Mouse (Mus musculus): ENCODE data around the gene Senp3. TPM values are rescaled to one million over a fixed set of nuclear protein-coding genes. Genes with fewer than 3 reads are reported as not detected.
"Not testable (repeated sequence)": the region's sequence is repeated elsewhere in the genome, so short reads cannot be mapped to it uniquely, and the experiment has no call there.

The Senp3 gene
- 97.8 and 115 TPM in 2 replicates for polyA plus RNA-seq (2016; fragmentation: Nextera tagmentation; extraction: Ambion mirVana)

- no peaks in the 10 kb centered on the region for H3K9me3 ChIP-seq
- peak; percentile 95 for ATAC-seq (ENCODE audit: low FRiP score, low read depth)
- WGBS = under 1% methylated on average over 80 of the region's 80 CpGs
- peak within 1 kb of the TSS; percentile 81 for H3K9ac ChIP-seq
- H3K36me3 ChIP-seq = peaks cover 34% of the 10 kb centered on the region
- peak within 1 kb of the TSS; percentile 48 for H3K27ac ChIP-seq
- H3K27me3 ChIP-seq (replicated peaks) = no peaks in the 10 kb centered on the region
- H3K4me1 ChIP-seq = peaks cover 23% of the 10 kb centered on the region
- peak within 1 kb of the TSS; percentile 94 for H3K4me2 ChIP-seq (replicated peaks)
- peak within 1 kb of the TSS; percentile 81 for H3K4me3 ChIP-seq
These were observed at the start of gene Senp3 for GRCm38 (mm10) chr11:69681314-69682208. Senp3 (minus strand) TSS chr11:69682084.

- H3K4me2 ChIP-seq (replicated peaks); ATAC-seq (ENCODE audit: low FRiP score, low read depth); H3K9me3 ChIP-seq; H3K27me3 ChIP-seq (replicated peaks); H3K4me3 ChIP-seq; H3K4me1 ChIP-seq; H3K9ac ChIP-seq; H3K27ac ChIP-seq: not testable (repeated sequence)
- peaks cover 31% of the 10 kb centered on the region for H3K36me3 ChIP-seq
- 71% methylated on average over 3 of the region's 3 CpGs for WGBS
These were observed 49.5 kb upstream of the Senp3 start for GRCm38 (mm10) chr11:69731408-69731807.

- no peak overlapping the region for H3K4me2 ChIP-seq (replicated peaks)
- H3K4me3 ChIP-seq = no peak overlapping the region
- no peaks in the 10 kb centered on the region for H3K9me3 ChIP-seq
- 15% methylated on average over 3 of the region's 3 CpGs for WGBS
- peaks cover 8% of the 10 kb centered on the region for H3K36me3 ChIP-seq
- ATAC-seq (ENCODE audit: low FRiP score, low read depth) = no peak
- H3K27me3 ChIP-seq (replicated peaks) = no peaks in the 10 kb centered on the region
- H3K4me1 ChIP-seq = no peaks in the 10 kb centered on the region
- H3K9ac ChIP-seq = no peak overlapping the region
- no peak overlapping the region for H3K27ac ChIP-seq
These were observed 47.2 kb upstream of the Senp3 start for GRCm38 (mm10) chr11:69729063-69729462.

- Histone ChIP-seq H3K9ac (no peak overlapping the region), H3K27me3 (replicated peaks) (no peaks in the 10 kb centered on the region), H3K4me2 (replicated peaks) (no peak overlapping the region), H3K36me3 (no peaks in the 10 kb centered on the region), H3K4me1 (no peaks in the 10 kb centered on the region), H3K4me3 (no peak overlapping the region), H3K9me3 (no peaks in the 10 kb centered on the region), H3K27ac (no peak overlapping the region)
- no peak for ATAC-seq (ENCODE audit: low FRiP score, low read depth)
- 41% methylated on average over 5 of the region's 5 CpGs for WGBS
These were observed 44.1 kb upstream of the Senp3 start for GRCm38 (mm10) chr11:69725951-69726350.

GRCm38 (mm10) chr11:69723074-69723473, 41.2 kb upstream of the Senp3 start:
- Histone ChIP-seq H3K9ac (no peak overlapping the region), H3K4me1 (no peaks in the 10 kb centered on the region), H3K27ac (no peak overlapping the region), H3K4me3 (no peak overlapping the region), H3K9me3 (no peaks in the 10 kb centered on the region), H3K4me2 (replicated peaks) (no peak overlapping the region), H3K36me3 (no peaks in the 10 kb centered on the region), H3K27me3 (replicated peaks) (no peaks in the 10 kb centered on the region)
- no peak for ATAC-seq (ENCODE audit: low FRiP score, low read depth)
- 53% methylated on average over 2 of the region's 2 CpGs for WGBS

GRCm38 (mm10) chr11:69720852-69721251, 39.0 kb upstream of the Senp3 start:
- Histone ChIP-seq H3K27ac (no peak overlapping the region), H3K9me3 (no peaks in the 10 kb centered on the region), H3K4me3 (no peak overlapping the region), H3K36me3 (no peaks in the 10 kb centered on the region), H3K9ac (no peak overlapping the region), H3K4me1 (no peaks in the 10 kb centered on the region), H3K4me2 (replicated peaks) (no peak overlapping the region), H3K27me3 (replicated peaks) (no peaks in the 10 kb centered on the region)
- no peak for ATAC-seq (ENCODE audit: low FRiP score, low read depth)
- 88% methylated on average over 6 of the region's 6 CpGs for WGBS

GRCm38 (mm10) chr11:69719423-69719822, 37.5 kb upstream of the Senp3 start:
- no peak for ATAC-seq (ENCODE audit: low FRiP score, low read depth)
- no peak overlapping the region for H3K4me2 ChIP-seq (replicated peaks)
- no peak overlapping the region for H3K27ac ChIP-seq
- 75% methylated on average over 6 of the region's 6 CpGs for WGBS
- no peaks in the 10 kb centered on the region for H3K36me3 ChIP-seq
- H3K4me3 ChIP-seq = no peak overlapping the region
- H3K4me1 ChIP-seq = no peaks in the 10 kb centered on the region
- 0 out of 2 replicates have a peak, but pooled peaks cover 4% of the 10 kb centered on the region for H3K9me3 ChIP-seq
- H3K9ac ChIP-seq = no peak overlapping the region
- H3K27me3 ChIP-seq (replicated peaks) = no peaks in the 10 kb centered on the region

- Histone ChIP-seq H3K36me3 (no peaks in the 10 kb centered on the region), H3K27ac (no peak overlapping the region), H3K9ac (peak overlapping the region; percentile 23; the same call in 1 of the 2 replicates), H3K27me3 (replicated peaks) (no peaks in the 10 kb centered on the region), H3K4me3 (no peak overlapping the region), H3K4me1 (no peaks in the 10 kb centered on the region), H3K9me3 (0 out of 2 replicates have a peak, but pooled peaks cover 4% of the 10 kb centered on the region), H3K4me2 (replicated peaks) (peak overlapping the region; percentile 24; the same call in 1 of the 2 replicates)
- 41% methylated on average over 15 of the region's 15 CpGs for WGBS
- no peak for ATAC-seq (ENCODE audit: low FRiP score, low read depth)
These were observed 36.8 kb upstream of the Senp3 start for GRCm38 (mm10) chr11:69718661-69719060.

GRCm38 (mm10) chr11:69716953-69717352, 35.1 kb upstream of the Senp3 start:
- Histone ChIP-seq H3K9ac (no peak overlapping the region), H3K36me3 (no peaks in the 10 kb centered on the region), H3K4me2 (replicated peaks) (no peak overlapping the region), H3K4me1 (no peaks in the 10 kb centered on the region), H3K9me3 (0 out of 2 replicates have a peak, but pooled peaks cover 4% of the 10 kb centered on the region), H3K27ac (no peak overlapping the region), H3K4me3 (no peak overlapping the region), H3K27me3 (replicated peaks) (no peaks in the 10 kb centered on the region)
- ATAC-seq (ENCODE audit: low FRiP score, low read depth) = no peak
- 69% methylated on average over 4 of the region's 4 CpGs for WGBS

GRCm38 (mm10) chr11:69715929-69716328, 34.0 kb upstream of the Senp3 start:
- Histone ChIP-seq H3K27me3 (replicated peaks) (no peaks in the 10 kb centered on the region), H3K27ac (no peak overlapping the region), H3K4me1 (no peaks in the 10 kb centered on the region), H3K4me2 (replicated peaks) (no peak overlapping the region), H3K36me3 (no peaks in the 10 kb centered on the region), H3K9ac (no peak overlapping the region), H3K4me3 (no peak overlapping the region), H3K9me3 (0 out of 2 replicates have a peak, but pooled peaks cover 4% of the 10 kb centered on the region)
- ATAC-seq (ENCODE audit: low FRiP score, low read depth) = no peak
- WGBS = 27% methylated on average over 5 of the region's 5 CpGs

- Histone ChIP-seq H3K4me3 (no peak overlapping the region), H3K4me1 (no peaks in the 10 kb centered on the region), H3K4me2 (replicated peaks) (no peak overlapping the region), H3K9me3 (0 out of 2 replicates have a peak, but pooled peaks cover 4% of the 10 kb centered on the region), H3K27me3 (replicated peaks) (no peaks in the 10 kb centered on the region), H3K27ac (no peak overlapping the region), H3K36me3 (no peaks in the 10 kb centered on the region), H3K9ac (no peak overlapping the region)
- 64% methylated on average over 9 of the region's 9 CpGs for WGBS
- ATAC-seq (ENCODE audit: low FRiP score, low read depth) = no peak
These were observed 33.6 kb upstream of the Senp3 start for GRCm38 (mm10) chr11:69715482-69715881.

- Histone ChIP-seq H3K4me1 (no peaks in the 10 kb centered on the region), H3K9ac (no peak overlapping the region), H3K27ac (no peak overlapping the region), H3K9me3 (0 out of 2 replicates have a peak, but pooled peaks cover 4% of the 10 kb centered on the region), H3K27me3 (replicated peaks) (no peaks in the 10 kb centered on the region), H3K4me3 (no peak overlapping the region), H3K4me2 (replicated peaks) (no peak overlapping the region), H3K36me3 (no peaks in the 10 kb centered on the region)
- 80% methylated on average over 18 of the region's 18 CpGs for WGBS
- ATAC-seq (ENCODE audit: low FRiP score, low read depth) = no peak
These were observed 32.9 kb upstream of the Senp3 start for GRCm38 (mm10) chr11:69714636-69715329.

Measured in neural tube, embryonic 12.5 days (tissue).